Mouse (Mus musculus) megakaryocyte, embryonic 14.5 days (primary cell): ENCODE results near the gene Dnajc12. TPM values are rescaled to one million over a fixed set of nuclear protein-coding genes. Genes with fewer than 3 reads are reported as not detected.

Experiments
- H3K27me3 ChIP-seq: replicated peaks from 2 replicates; pipeline ENCODE3; 2012; ENCODE audit warnings: inconsistent platforms
- H3K36me3 ChIP-seq: replicated peaks from 2 replicates; pipeline ENCODE3; 2012; ENCODE audit warnings: low read length, inconsistent platforms, mixed read lengths
- H3K4me1 ChIP-seq: 2 replicates; pipeline ENCODE4 v1.6.1; 2012; ENCODE audit warnings: inconsistent platforms
- H3K4me3 ChIP-seq: replicated peaks from 2 replicates; pipeline ENCODE3; 2012; ENCODE audit warnings: moderate library complexity, mild to moderate bottlenecking, inconsistent platforms
- H3K9me3 ChIP-seq: 2 replicates; pipeline ENCODE4 v1.6.1; 2012; ENCODE audit warnings: inconsistent platforms
- FLI1 ChIP-seq: IDR thresholded peaks from 2 replicates; pipeline ENCODE4 v1.6.1; 2012; ENCODE audit warnings: low read length, inconsistent platforms, mixed read lengths
- GATA1 ChIP-seq: IDR thresholded peaks from 3 replicates; pipeline ENCODE4 v1.6.1; 2012; ENCODE audit warnings: mixed read lengths, low read length, inconsistent platforms, borderline replicate concordance
- polyA plus RNA-seq: library from polyadenylated mRNA; stranded (reverse); fragments of >175 nt; gene quantifications from 2 replicates; pipeline ENCODE4 v1.2.3, GENCODE M21; 2012; ENCODE audit warnings: low replicate concordance; ENCODE audit not compliant: insufficient read depth

The Dnajc12 gene
- polyA plus RNA-seq, 1 experiment: 1.0 TPM

DNA sequence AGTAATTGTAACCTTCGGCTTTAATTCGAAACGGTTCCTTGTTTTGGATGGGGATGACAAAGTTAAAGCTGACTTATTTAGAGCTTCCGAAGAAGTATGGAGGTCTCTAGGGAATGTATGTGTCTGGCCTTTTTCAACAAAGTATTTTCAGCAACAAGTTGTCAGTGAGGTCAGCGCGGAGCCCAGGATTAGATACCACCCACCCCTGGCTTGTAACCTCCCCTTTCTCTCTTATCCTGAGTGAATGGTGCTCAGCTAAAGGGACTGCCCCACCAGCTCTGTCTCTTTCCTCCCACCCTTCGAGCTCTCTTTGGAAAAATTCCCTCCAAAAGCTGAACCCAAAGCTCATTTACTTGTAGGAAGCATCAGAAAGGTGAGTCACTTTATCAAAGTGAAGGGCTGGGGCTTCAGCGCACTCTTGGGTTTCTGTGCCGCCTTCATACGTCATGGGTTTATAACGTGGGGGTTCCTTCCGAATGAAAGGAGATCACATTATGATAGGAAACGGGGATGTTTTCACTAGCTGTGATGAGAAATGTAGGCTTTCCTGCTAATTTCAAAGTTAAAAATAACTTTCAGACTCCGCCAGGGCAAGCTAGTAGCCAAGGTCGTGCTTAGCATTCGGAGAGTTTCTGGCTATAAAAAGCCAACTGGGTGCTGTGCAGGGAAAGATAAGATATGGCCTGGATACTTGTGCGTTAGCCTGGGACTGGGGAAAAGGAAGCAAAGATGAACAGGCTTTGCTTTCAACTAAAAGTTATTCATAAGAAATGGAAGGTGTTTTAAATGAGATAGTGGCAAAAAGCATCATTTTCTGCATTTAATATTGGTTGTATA lies 75.3 kb downstream of the Dnajc12 start:
- H3K9me3 ChIP-seq: no peaks in the 10 kb centered on the region
- TF ChIP-seq FLI1 (no peak), GATA1 (no peak)

More for the DNA sequence above, 75.3 kb downstream of the Dnajc12 start:
- no peak overlapping the region for H3K4me3 ChIP-seq
- no peaks in the 10 kb centered on the region for H3K36me3 ChIP-seq
- H3K4me1 ChIP-seq: peaks cover 11% of the 10 kb centered on the region
- no peaks in the 10 kb centered on the region for H3K27me3 ChIP-seq

Other genes with a start within 250 kb of the Dnajc12 start
- not detected in 2 replicates for gene Mypn, start 178.5 kb upstream of the Dnajc12 start, polyA plus RNA-seq
- gene Herc4, start 138.6 kb upstream of the Dnajc12 start, polyA plus RNA-seq: 8.2 TPM in 1 of 2 replicates, not detected in the other
- gene Sirt1, start 739 bp upstream of the Dnajc12 start, polyA plus RNA-seq: 1.0 TPM in 1 of 2 replicates, not detected in the other
- gene Gm7075, start 39.3 kb downstream of the Dnajc12 start, polyA plus RNA-seq: not detected in 2 replicates
- gene Ctnna3, start 47.7 kb downstream of the Dnajc12 start, polyA plus RNA-seq: not detected in 2 replicates